Mouse (Mus musculus) left cerebral cortex, adult 2 months (tissue): ENCODE measurements at regions not wholly inside any gene's neighbourhood (a gene's known extent, or its start where the extent isn't known, plus 50 kb on each side); places are given as distances from the start of the nearest gene placed in this dataset.

ENCODE experiments used
- DNase-seq, 2 experiments: peaks; one replicate each; pipeline ENCODE4 v3.0.0; 2021 to 2022; ENCODE audit warnings: low spot score in 2 of 2, mixed read lengths in 1 of 2; ENCODE audit errors: extremely low spot score in 1 of 2
- H3K27ac ChIP-seq: fragments of 200-600 bp; 2 replicates; pipeline ENCODE4 v1.8.1; 2022
- H3K4me3 ChIP-seq: fragments of 200-600 bp; 2 replicates; pipeline ENCODE4 v1.8.1; 2022
- CTCF ChIP-seq: fragments of 200-600 bp; IDR thresholded peaks from 2 replicates; pipeline ENCODE4 v1.8.1; 2022; ENCODE audit warnings: antibody characterized with exemption, mild to moderate bottlenecking, moderate library complexity
- intact Hi-C: fragments of 180-260 bp; cut with DNase I; formaldehyde crosslinking; loops from one replicate; pipeline ENCODE4 v1.15.1; 2025

DNA sequence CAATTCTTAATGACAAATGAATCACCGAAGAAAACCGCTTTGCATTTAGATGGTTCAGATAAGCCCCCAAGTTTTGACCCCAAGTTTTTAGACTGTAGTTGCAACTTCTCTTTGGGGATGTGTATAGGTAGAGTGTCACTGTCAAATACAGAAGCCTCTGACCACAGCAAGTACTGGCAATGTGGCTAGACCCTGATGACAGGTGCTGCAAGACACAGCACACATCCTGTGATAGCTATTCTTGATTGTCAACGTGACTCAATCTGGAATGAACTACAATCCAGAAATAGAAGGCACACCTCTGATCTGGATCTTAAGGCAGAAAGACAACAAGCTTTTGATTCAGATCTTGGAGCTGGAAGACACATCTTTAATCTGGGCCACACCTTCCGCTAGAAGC is 207.3 kb upstream of the Pfn2 start:
- TF ChIP-seq CTCF = no peak
- H3K4me3 ChIP-seq = no peak overlapping the region
- no peak overlapping the region for H3K27ac ChIP-seq
- intact Hi-C loops = no loop called here
- no peak for DNase-seq

DNA sequence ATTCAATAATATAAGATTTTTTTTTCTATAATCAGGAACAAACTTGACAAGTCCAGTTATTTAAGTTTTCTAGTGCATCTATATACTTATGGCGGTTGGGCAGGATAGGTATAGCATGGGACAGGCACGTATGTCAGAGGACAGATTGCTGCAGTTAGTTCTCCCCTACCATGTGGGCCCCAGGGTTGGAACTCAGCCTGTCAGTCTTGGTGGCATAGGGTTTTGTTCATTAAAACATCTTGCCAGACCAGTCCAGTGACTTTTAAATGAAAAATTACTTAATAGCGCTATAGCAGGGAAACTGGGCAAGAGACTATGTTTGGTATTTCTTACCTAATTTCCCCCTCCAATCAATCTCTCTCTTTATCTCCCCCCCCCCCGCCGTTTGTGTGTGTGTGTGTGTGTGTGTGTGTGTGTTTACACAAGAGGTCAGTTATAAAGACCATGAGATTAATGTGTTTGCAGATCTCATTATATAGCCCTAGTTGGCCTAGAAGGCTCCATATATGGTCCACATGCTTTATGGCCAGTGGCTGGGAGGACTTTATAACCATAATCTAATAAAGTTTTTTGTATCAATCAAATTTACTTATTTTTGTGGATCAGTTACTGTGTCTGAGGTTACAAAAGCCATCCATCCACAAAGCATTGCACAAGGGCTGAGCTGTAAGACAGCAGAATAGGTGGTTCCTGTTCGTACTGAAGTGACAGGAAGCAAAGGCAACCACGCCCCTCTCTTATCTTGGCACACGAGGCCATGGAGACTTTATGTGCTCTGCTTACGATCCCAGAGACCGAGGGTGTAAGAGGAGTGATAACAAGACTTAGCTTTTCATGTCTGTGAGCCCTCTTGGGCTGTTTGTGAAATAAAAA is 208.5 kb upstream of the Pfn2 start:
- no peak for TF ChIP-seq CTCF
- H3K4me3 ChIP-seq = no peak overlapping the region
- no peak for DNase-seq
- no peak overlapping the region for H3K27ac ChIP-seq
- intact Hi-C loops = no loop called here

- H3K27ac ChIP-seq = no peak overlapping the region
- H3K4me3 ChIP-seq = no peak overlapping the region
- no peak for DNase-seq
- no peak for TF ChIP-seq CTCF
- intact Hi-C loops = no loop called here
Measured at GRCm38 (mm10) chr3:58057064-58057396, 209.2 kb upstream of the Pfn2 start.

- TF ChIP-seq CTCF = no peak
Measured at GRCm38 (mm10) chr3:58058134-58058533, 210.3 kb upstream of the Pfn2 start.

DNA sequence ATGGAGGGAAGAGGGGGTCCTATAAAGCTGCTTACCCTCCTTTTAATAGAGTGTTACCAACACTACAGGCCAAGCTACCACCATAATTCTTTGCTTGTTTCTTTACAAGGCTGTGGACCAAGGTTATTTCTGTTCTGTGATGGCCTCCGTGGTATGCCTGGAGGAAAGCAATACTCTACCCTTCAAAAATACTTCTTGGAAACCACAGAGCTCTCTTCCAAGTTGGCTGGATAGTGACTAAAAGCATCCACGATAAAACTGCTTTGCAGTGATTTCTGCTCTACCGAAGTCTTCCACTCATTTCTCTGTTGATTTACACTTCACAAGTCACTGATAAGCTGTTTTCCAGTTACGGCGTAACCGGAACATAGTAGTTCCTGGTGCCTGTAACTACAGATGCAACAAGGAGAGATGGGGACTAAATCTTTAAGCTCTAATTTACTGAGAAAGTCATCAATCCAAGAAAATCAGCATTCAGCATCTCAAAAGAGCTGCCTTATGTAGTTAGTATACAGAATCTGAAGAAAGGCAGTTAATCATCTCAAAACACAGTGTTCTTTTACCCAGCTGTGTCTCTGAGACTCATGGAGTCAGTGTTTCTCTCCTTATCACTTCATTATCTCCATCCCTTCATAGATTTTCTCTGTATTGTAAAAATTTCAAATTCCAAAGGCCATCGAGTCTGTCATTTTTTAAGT is 216.1 kb upstream of the Pfn2 start:
- TF ChIP-seq CTCF = no peak
- DNase-seq = no peak
- H3K4me3 ChIP-seq = no peak overlapping the region
- intact Hi-C loops = no loop called here
- H3K27ac ChIP-seq = no peak overlapping the region

More at GRCm38 (mm10) chr3:58058134-58058533, 210.3 kb upstream of the Pfn2 start:
- intact Hi-C loops = no loop called here
- DNase-seq = no peak
- Histone ChIP-seq H3K4me3 (no peak overlapping the region), H3K27ac (no peak overlapping the region)

DNA sequence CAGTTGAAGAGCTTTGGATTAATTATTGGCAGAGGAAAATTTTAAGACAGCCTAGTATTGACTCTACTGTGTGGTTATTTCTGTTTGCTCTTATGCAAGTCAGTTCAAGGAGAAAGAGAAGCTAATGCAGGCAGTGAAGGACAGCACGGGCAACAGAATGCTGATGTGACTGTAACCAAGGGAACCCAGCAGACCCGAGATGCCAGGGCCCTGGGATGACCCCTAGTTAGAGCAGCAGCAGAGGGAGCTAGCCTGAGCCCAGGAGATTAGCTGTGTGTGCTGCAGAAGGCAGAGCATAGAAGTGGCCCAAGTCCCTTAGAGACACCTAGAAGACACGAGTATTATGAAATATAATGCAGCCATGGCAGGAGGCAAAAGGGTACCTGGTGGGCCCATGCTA is 223.7 kb upstream of the Pfn2 start:
- intact Hi-C loops = no loop called here
- no peak for TF ChIP-seq CTCF
- Histone ChIP-seq H3K27ac (no peak overlapping the region), H3K4me3 (no peak overlapping the region)
- DNase-seq = no peak

- intact Hi-C loops = no loop called here
Measured at GRCm38 (mm10) chr3:58072230-58072839, 224.5 kb upstream of the Pfn2 start.

DNA sequence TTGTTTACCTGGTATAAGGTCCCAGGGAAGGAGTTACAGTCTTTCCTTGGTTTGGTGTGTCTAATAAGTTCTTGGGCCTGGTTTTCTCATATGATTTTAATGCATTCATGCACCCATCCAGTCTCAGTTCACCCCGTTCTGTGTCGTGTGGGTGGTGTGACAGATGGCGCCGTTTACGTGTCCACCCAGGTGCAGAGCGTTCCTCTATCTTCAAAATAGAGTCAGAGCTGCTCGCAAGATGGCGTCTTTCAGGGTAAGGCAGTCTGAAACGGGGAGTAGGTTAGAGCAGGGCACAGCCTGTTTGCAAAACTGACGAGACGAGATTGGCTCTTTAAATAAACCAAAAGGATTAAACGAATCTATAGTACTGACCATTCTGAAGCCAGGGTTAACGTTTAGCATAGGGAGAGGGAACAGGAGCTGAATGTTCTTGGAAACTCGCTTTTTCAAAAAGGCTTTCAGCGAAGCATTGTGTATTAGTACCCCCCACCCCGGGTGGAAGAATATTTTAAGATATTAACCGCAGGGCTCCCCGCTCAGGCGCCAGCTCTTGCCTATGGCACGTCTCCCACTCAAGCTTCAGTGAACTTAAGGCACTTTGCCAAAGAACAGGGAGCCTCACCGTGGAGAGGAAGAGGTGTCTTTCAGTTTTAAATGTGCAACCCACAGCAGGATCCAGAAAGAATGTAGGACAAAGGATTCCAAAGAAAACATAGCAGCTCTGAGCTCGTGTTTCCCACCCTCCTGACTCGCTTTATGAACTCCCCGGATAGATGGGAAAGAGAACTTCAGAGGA is 241.7 kb upstream of the Pfn2 start:
- TF ChIP-seq CTCF = no peak
- intact Hi-C loops = loop anchor here (1.0 to 2.0 kb wide), 2 partner anchors 91 to 145 kb away; no protein-coding TSS in a partner anchor
- Histone ChIP-seq H3K27ac (peak overlapping the region; percentile 78), H3K4me3 (no peak overlapping the region)
- DNase-seq = peak; percentile 21 to 31

More at GRCm38 (mm10) chr3:58072230-58072839, 224.5 kb upstream of the Pfn2 start:
- no peak for TF ChIP-seq CTCF
- no peak for DNase-seq
- H3K27ac ChIP-seq = no peak overlapping the region
- no peak overlapping the region for H3K4me3 ChIP-seq

GRCm38 (mm10) chr3:58090396-58090795 is 242.5 kb upstream of the Pfn2 start:
- no peak for TF ChIP-seq CTCF
- intact Hi-C loops = loop anchor here (2.0 kb wide), 1 partner anchor 146 kb away; no protein-coding TSS in a partner anchor

DNA sequence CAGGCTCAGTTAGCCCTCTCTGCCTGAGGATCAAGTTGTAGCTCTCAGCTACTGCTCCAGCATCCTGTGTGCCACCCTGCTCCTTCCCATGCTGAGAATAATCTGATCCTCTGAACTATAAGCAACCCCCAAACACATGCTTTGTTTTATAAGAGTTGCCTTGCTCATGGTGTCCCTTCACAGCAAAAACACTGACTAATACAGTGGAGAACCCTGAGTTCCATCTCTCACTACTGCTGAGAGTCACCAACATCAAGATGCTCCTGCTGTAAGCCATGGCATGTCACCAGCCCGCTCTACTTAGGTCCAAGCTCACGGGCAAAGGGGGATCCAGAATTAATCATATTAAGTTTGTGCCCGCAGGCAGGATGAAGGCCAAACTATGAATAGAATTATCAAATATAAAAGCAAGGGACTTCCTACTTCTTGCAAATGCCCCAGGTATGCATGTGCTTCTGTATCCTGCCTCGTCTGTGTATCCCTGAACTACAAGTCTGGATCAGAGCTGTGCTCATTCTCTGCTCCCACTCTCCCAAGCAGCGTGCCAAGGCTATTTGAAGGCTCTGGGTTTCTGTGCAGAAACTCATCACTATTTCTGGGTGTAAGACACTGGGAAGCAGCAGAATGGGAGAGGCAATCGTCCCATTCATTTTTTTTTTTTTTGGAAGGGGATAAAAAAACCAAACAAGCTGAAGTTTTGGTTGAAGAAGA is 243.7 kb upstream of the Pfn2 start:
- H3K27ac ChIP-seq = peak overlapping the region; percentile 77

More at GRCm38 (mm10) chr3:58090396-58090795, 242.5 kb upstream of the Pfn2 start:
- Histone ChIP-seq H3K4me3 (no peak overlapping the region), H3K27ac (peak overlapping the region; percentile 78; the same call in 1 of the 2 replicates)
- DNase-seq = no peak

More for the DNA sequence above, 243.7 kb upstream of the Pfn2 start:
- no peak overlapping the region for H3K4me3 ChIP-seq
- DNase-seq = peak; percentile 39 to 61
- intact Hi-C loops = loop anchor here (1.0 to 2.0 kb wide), 2 partner anchors 26 to 147 kb away; no protein-coding TSS in a partner anchor
- no peak for TF ChIP-seq CTCF
